Mouse (Mus musculus) ovary, postnatal 14 days (tissue): ENCODE measurements around the gene Tmem182.

Source experiments
- DNase-seq: peaks from one replicate; pipeline ENCODE4 v3.0.0; 2022; ENCODE audit warnings: low spot score

Gene Tmem182

DNA sequence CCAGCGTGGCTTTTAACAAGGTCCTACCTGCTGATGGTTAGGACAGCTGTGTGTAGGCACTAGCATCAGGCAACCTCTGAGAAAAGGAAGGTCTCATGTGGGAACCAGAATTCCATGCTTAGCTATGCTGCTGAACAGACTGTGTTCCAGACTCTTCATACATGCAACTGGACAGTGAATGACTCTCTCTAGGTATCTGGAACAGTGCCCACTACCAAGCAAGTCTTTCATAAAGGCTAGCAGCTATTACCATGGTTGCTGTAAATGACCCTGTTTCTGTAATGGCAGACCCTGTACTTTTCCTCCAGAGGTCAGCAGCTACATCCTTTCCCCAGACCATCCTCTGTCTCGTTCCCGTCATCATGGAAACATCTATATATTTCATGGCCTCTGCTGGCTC is 61.7 kb downstream of the Tmem182 start:
- no peak for DNase-seq

- no peak for DNase-seq
These were observed 62.2 kb downstream of the Tmem182 start for GRCm38 (mm10) chr1:40867651-40868050.

DNA sequence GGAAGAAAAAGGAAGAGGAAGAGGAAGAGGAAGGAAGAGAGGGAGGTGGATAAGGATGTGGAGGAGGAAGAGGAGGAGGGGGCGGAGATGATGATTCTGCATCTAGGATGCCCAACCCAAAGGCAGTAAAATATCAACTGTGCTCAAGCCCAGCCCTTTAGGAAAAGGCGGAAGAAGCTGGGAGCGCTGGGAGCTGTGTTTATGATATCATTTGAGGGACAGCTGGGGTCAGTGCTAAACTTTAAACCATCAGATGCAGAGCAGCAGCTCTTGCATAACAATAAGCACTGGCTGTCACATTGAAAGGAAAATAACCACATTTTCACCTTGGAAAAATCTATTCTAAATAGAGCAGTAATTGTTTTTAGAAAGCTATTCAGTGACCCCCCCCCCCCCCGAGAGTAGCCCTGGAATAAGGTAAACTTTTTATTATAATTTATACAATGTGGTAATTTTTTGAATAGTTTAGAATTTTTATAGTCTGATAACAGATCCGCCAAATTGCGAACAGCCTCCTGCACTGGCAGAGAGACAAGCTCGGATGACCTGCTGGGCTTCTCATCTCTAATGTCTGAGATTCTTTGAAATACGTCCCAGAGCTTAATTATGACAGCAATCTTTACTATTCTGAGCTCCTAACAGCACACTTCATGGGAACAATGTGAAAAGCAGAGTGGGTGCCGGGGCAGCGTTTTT is 68.5 kb downstream of the Tmem182 start:
- no peak for DNase-seq

GRCm38 (mm10) chr1:40874456-40875375 is 69.3 kb downstream of the Tmem182 start:
- no peak for DNase-seq

- peak; percentile 47 for DNase-seq
These were observed 73.7 kb downstream of the Tmem182 start for GRCm38 (mm10) chr1:40879051-40879450.

DNA sequence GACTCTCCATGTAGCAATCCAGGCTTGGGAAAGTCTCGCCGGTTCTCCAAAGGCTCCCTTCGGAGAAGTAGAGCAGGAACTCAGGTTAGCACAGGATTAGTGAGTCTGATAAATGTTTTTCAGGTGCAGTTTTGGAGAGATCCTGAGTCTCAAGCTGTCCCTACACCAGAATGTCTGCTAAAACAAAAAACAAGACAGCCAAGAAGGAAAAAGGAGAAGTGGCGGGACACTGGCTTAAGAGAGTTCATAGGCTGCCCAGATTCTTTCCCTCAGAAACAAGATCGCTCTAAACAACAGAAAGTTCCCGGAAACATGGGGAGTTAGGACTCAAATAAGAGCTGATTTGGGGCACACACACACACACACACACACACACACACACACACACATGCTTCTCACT is 74.1 kb downstream of the Tmem182 start:
- DNase-seq: no peak

- DNase-seq: no peak
These were observed 75.1 kb downstream of the Tmem182 start for GRCm38 (mm10) chr1:40880527-40880926.

DNA sequence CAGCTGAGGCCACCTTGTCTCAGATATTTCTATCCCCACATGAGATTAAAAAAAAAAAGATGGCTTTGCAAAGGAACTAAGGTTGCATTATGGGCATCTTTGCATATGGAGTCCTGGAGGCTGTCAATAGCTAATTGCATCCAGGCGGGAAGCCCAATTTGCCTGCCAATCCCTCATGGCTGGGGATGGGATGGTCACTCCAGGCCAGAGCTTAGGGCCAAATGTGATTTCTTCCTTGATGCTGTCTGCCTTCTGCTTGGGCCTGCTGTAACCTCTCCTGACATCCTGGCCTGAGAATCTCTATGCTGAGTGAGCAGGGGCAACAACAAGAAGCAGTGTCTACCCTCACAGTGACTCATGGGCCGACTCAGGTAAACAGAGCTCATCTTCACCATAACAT is 78.5 kb downstream of the Tmem182 start:
- no peak for DNase-seq

GRCm38 (mm10) chr1:40884943-40885342 is 79.5 kb downstream of the Tmem182 start:
- DNase-seq: no peak

DNA sequence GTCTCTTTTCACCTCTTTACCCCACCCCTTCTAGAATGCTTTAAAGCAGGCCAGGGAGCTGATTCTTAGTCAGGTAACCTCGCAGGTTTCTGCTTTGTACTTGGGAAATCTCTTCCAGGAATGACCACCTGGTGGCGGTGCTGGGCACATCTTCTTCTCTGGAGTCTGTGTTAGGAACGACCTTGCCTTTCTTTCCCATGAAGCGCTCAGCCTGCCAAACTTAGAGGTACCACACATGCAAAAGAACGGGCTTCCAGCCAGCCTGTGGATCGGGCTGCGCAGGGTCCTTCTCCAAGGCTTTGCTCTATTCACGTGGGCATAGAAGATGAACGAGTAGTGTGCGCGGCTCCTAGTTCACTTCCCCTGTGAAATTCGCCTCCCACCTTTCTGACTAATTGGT is 82.3 kb downstream of the Tmem182 start:
- DNase-seq: peak; percentile 24

- no peak for DNase-seq
These were observed 83.1 kb downstream of the Tmem182 start for GRCm38 (mm10) chr1:40888396-40889040.

- no peak for DNase-seq
These were observed 84.2 kb downstream of the Tmem182 start for GRCm38 (mm10) chr1:40889617-40890016.

GRCm38 (mm10) chr1:40890246-40890645 is 84.8 kb downstream of the Tmem182 start:
- DNase-seq: no peak

DNA sequence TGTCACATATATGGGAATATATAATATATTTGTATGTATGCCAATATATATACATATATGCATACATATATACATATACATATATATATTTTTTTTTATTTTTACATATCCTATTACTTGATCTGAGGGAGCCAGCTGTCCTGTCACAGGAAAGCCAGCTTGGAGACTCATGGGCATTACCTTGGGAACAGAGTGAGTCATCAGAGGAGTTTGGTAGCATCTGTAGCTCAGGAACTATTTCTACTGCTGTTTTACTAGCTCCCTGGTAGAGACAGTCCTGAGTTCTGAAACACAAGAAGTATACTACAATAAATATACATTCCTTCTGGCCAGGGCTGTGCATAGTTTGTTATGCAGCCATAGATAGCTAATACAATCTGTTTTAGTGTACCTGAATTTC is 98.3 kb downstream of the Tmem182 start:
- DNase-seq: no peak
